In the genomic region with DNA sequence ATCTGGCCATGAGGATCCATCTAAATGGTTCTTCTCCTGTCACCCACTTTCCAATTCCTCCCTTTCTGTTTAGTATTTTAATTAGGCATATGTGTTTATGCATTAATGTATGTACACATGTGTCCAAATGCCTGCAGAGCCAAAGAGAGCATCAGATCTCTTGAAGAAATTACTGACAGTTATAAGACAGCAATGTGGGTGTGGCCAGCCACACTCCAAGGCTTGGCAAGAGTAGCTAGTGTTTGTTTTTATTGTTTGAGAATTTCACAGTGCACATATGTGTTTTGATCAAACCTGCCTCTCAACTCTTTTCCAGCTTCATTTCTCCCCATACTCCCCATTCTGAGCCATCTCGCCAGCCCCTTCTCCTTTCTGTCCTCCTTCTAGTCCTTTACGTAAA, we compare ENCODE assay signal across 26 mouse cellular contexts.
DNase-seq lines count a peak whose midpoint lies in the region; ATAC-seq and TF ChIP-seq lines count a peak whose summit lies in the region.
"Had no signal": no experiment of that assay in that cellular context is flagged by ENCODE, and none has a peak within 500 bp of the region (broad histone marks: within the 10 kb centered on the region; RNA-seq: fewer than 3 reads in every experiment).

No protein-coding gene starts in this region.

- H3K9ac ChIP-seq in embryonic facial prominence, embryonic 14.5 days (ENCODE audit: low read depth, low read length): no peak overlapping the region
- no peak overlapping the region for H3K9ac ChIP-seq in forebrain, embryonic 15.5 days (replicated peaks)
- no peak overlapping the region for H3K9ac ChIP-seq in forebrain, embryonic 12.5 days
- no peak overlapping the region for H3K9ac ChIP-seq in forebrain, postnatal 0 days
- H3K9ac ChIP-seq: embryonic facial prominence, embryonic 13.5 days; heart, embryonic 13.5 days; hindbrain, embryonic 14.5 days had no signal

- no peak overlapping the region for H3K4me3 ChIP-seq in embryonic facial prominence, embryonic 14.5 days (ENCODE audit: low read depth, low read length)
- no peak overlapping the region for H3K4me3 ChIP-seq in embryonic facial prominence, embryonic 10.5 days
- H3K4me3 ChIP-seq in forebrain, embryonic 15.5 days: no peak overlapping the region
- H3K4me3 ChIP-seq in forebrain, embryonic 12.5 days (replicated peaks): no peak overlapping the region
- H3K4me3 ChIP-seq in forebrain, postnatal 0 days (ENCODE audit: low read depth, low read length): no peak overlapping the region
- no peak overlapping the region for H3K4me3 ChIP-seq in limb, embryonic 10.5 days
- H3K4me3 ChIP-seq: embryonic facial prominence, embryonic 13.5 days; heart, adult 2 months; heart, embryonic 10.5 days; heart, embryonic 13.5 days had no signal

- H3K9me3 ChIP-seq in embryonic facial prominence, embryonic 14.5 days (ENCODE audit: control insufficient read depth, low read length): no peaks in the 10 kb centered on the region
- H3K9me3 ChIP-seq in embryonic facial prominence, embryonic 10.5 days: no peaks in the 10 kb centered on the region
- H3K9me3 ChIP-seq in forebrain, embryonic 15.5 days: no peaks in the 10 kb centered on the region
- no peaks in the 10 kb centered on the region for H3K9me3 ChIP-seq in forebrain, embryonic 12.5 days
- no peaks in the 10 kb centered on the region for H3K9me3 ChIP-seq in forebrain, postnatal 0 days (ENCODE audit: low read length)
- no peaks in the 10 kb centered on the region for H3K9me3 ChIP-seq in limb, embryonic 10.5 days (replicated peaks)
- H3K9me3 ChIP-seq: embryonic facial prominence, embryonic 13.5 days; heart, embryonic 10.5 days; heart, embryonic 13.5 days had no signal

- no peak overlapping the region for H3K4me2 ChIP-seq in embryonic facial prominence, embryonic 14.5 days (ENCODE audit: low read depth, low read length)
- no peak overlapping the region for H3K4me2 ChIP-seq in forebrain, embryonic 15.5 days (replicated peaks)
- no peak overlapping the region for H3K4me2 ChIP-seq in forebrain, embryonic 12.5 days
- no peak overlapping the region for H3K4me2 ChIP-seq in forebrain, postnatal 0 days (ENCODE audit: low read depth)
- H3K4me2 ChIP-seq: embryonic facial prominence, embryonic 13.5 days; heart, embryonic 13.5 days; hindbrain, embryonic 14.5 days had no signal

- WGBS in embryonic facial prominence, embryonic 14.5 days: 78% methylated on average over 2 of the region's 2 CpGs
- WGBS in embryonic facial prominence, embryonic 10.5 days: 88% methylated on average over 2 of the region's 2 CpGs
- WGBS in forebrain, embryonic 15.5 days: 60% methylated on average over 2 of the region's 2 CpGs
- WGBS in forebrain, embryonic 12.5 days: 73% methylated on average over 2 of the region's 2 CpGs
- 44% methylated on average over 2 of the region's 2 CpGs for WGBS in forebrain, postnatal 0 days
- WGBS in limb, embryonic 10.5 days: 96% methylated on average over 2 of the region's 2 CpGs

- peak; percentile 16 for DNase-seq in embryonic facial prominence, embryonic 14.5 days (ENCODE audit: low spot score)
- DNase-seq in embryonic facial prominence, embryonic 10.5 days (ENCODE audit: low spot score): no peak
- peak; percentile 21 for DNase-seq in forebrain, postnatal 0 days
- DNase-seq in limb, embryonic 10.5 days (ENCODE audit: low spot score): no peak
- DNase-seq: adrenal gland, adult 8-10 months; adrenal gland, postnatal 25 days; cerebellum, adult 11 months; cerebellum, adult 2 months; cerebellum, adult 9-11 months; cerebellum, postnatal 25 days; gastrocnemius, postnatal 10 days; gastrocnemius, postnatal 36 days; heart, adult 2 months; heart, postnatal 14 days; heart, postnatal 4 days; kidney, adult 18-20 months had no signal

- no peaks in the 10 kb centered on the region for H3K4me1 ChIP-seq in embryonic facial prominence, embryonic 14.5 days (ENCODE audit: control insufficient read depth, insufficient read depth, low read length)
- H3K4me1 ChIP-seq in embryonic facial prominence, embryonic 10.5 days: no peaks in the 10 kb centered on the region
- no peaks in the 10 kb centered on the region for H3K4me1 ChIP-seq in forebrain, embryonic 15.5 days
- H3K4me1 ChIP-seq in forebrain, embryonic 12.5 days: no peaks in the 10 kb centered on the region
- H3K4me1 ChIP-seq in forebrain, postnatal 0 days (ENCODE audit: insufficient read depth): no peaks in the 10 kb centered on the region
- H3K4me1 ChIP-seq in limb, embryonic 10.5 days: no peaks in the 10 kb centered on the region
- H3K4me1 ChIP-seq: embryonic facial prominence, embryonic 13.5 days; heart, embryonic 10.5 days; heart, embryonic 13.5 days had no signal

- no peak for ATAC-seq in embryonic facial prominence, embryonic 14.5 days (ENCODE audit: low read depth)
- ATAC-seq in forebrain, embryonic 15.5 days (replicated peaks): peak; percentile 93
- ATAC-seq in forebrain, embryonic 12.5 days (ENCODE audit: low FRiP score): no peak
- peak; percentile 38; the same call in 1 of the 2 replicates for ATAC-seq in forebrain, postnatal 0 days
- ATAC-seq: activated CD4-positive, CD25-positive, alpha-beta regulatory T cell, adult 4 months; hindbrain, postnatal 0 days; inflammation-experienced regulatory T-cells, adult 6 months; intestine, embryonic 16.5 days had no signal

- TF ChIP-seq CTCF in forebrain, postnatal 0 days (IDR thresholded peaks at IDR 0.05; ENCODE audit: low read depth): no peak

- no peaks in the 10 kb centered on the region for H3K27me3 ChIP-seq in embryonic facial prominence, embryonic 14.5 days (replicated peaks; ENCODE audit: control insufficient read depth, insufficient read depth, low read length)
- no peaks in the 10 kb centered on the region for H3K27me3 ChIP-seq in embryonic facial prominence, embryonic 10.5 days (replicated peaks; ENCODE audit: low read depth, poor library complexity, severe bottlenecking)
- H3K27me3 ChIP-seq in forebrain, embryonic 15.5 days: no peaks in the 10 kb centered on the region
- H3K27me3 ChIP-seq in forebrain, embryonic 12.5 days: no peaks in the 10 kb centered on the region
- no peaks in the 10 kb centered on the region for H3K27me3 ChIP-seq in forebrain, postnatal 0 days (ENCODE audit: insufficient read depth, low read length)
- H3K27me3 ChIP-seq in limb, embryonic 10.5 days (ENCODE audit: low read depth, poor library complexity, severe bottlenecking): no peaks in the 10 kb centered on the region
- H3K27me3 ChIP-seq: embryonic facial prominence, embryonic 13.5 days; heart, embryonic 13.5 days had no signal

- no peak overlapping the region for H3K27ac ChIP-seq in embryonic facial prominence, embryonic 14.5 days (replicated peaks; ENCODE audit: low read depth, low read length)
- H3K27ac ChIP-seq in embryonic facial prominence, embryonic 10.5 days (replicated peaks): no peak overlapping the region
- no peak overlapping the region for H3K27ac ChIP-seq in forebrain, embryonic 15.5 days (replicated peaks)
- H3K27ac ChIP-seq in forebrain, embryonic 12.5 days: no peak overlapping the region
- no peak overlapping the region for H3K27ac ChIP-seq in forebrain, postnatal 0 days (ENCODE audit: low read depth, low read length)
- H3K27ac ChIP-seq in limb, embryonic 10.5 days: no peak overlapping the region
- H3K27ac ChIP-seq: embryonic facial prominence, embryonic 13.5 days; heart, adult 2 months; heart, embryonic 10.5 days; heart, embryonic 13.5 days; hindbrain, embryonic 14.5 days; hindbrain, postnatal 0 days had no signal

- H3K36me3 ChIP-seq in embryonic facial prominence, embryonic 14.5 days (ENCODE audit: control insufficient read depth, insufficient read depth, low read length): no peaks in the 10 kb centered on the region
- H3K36me3 ChIP-seq in embryonic facial prominence, embryonic 10.5 days (replicated peaks): no peaks in the 10 kb centered on the region
- no peaks in the 10 kb centered on the region for H3K36me3 ChIP-seq in forebrain, embryonic 15.5 days
- H3K36me3 ChIP-seq in forebrain, embryonic 12.5 days (replicated peaks): no peaks in the 10 kb centered on the region
- H3K36me3 ChIP-seq in forebrain, postnatal 0 days (ENCODE audit: insufficient read depth): no peaks in the 10 kb centered on the region
- H3K36me3 ChIP-seq in limb, embryonic 10.5 days: no peaks in the 10 kb centered on the region
- H3K36me3 ChIP-seq: embryonic facial prominence, embryonic 13.5 days; heart, embryonic 10.5 days; heart, embryonic 13.5 days had no signal

Comparison
In these comparisons a context has a peak if more than half of its experiments do, and no peak if none do; other contexts are left out.
1. ATAC-seq: peak in forebrain, embryonic 15.5 days (single experiment) and forebrain, postnatal 0 days (single experiment); none in embryonic facial prominence, embryonic 14.5 days (single experiment) and forebrain, embryonic 12.5 days (single experiment).
2. DNase-seq: peak in embryonic facial prominence, embryonic 14.5 days (single experiment) and forebrain, postnatal 0 days (single experiment); none in embryonic facial prominence, embryonic 10.5 days (single experiment) and limb, embryonic 10.5 days (single experiment).